Mouse (Mus musculus) hindbrain, postnatal 0 days (tissue): Measurements from ENCODE around the gene Ptp4a2. TPM values are rescaled to one million over a fixed set of nuclear protein-coding genes. Genes with fewer than 3 reads are reported as not detected.
"Not testable (repeated sequence)": the region's sequence is repeated elsewhere in the genome, so short reads cannot be mapped to it uniquely, and the experiment has no call there.

ENCODE experiments used
- ATAC-seq: fragments of 200-750 bp; cut with Nextera tagmentation; 2 replicates; pipeline ENCODE4 v1.8.0; 2017; ENCODE audit warnings: mild to moderate bottlenecking, moderate TSS enrichment, moderate library complexity
- DNase-seq: peaks from one replicate; pipeline ENCODE4 v3.0.0-alpha.2; 2015; ENCODE audit warnings: low spot score
- H3K27ac ChIP-seq: fragments of 300-500 bp; sonication (generic); 2 replicates; pipeline ENCODE4 v1.5.1; 2014; ENCODE audit warnings: mild to moderate bottlenecking
- H3K27me3 ChIP-seq: fragments of 300-500 bp; sonication (generic); 2 replicates; pipeline ENCODE4 v1.6.1; 2014; ENCODE audit warnings: low read length, mixed read lengths; ENCODE audit not compliant: insufficient read depth
- H3K36me3 ChIP-seq: fragments of 300-500 bp; sonication (generic); 2 replicates; pipeline ENCODE4 v1.6.1; 2014; ENCODE audit warnings: low read length, mixed read lengths; ENCODE audit not compliant: insufficient read depth
- H3K4me1 ChIP-seq: fragments of 300-500 bp; sonication (generic); 2 replicates; pipeline ENCODE4 v1.6.1; 2014; ENCODE audit warnings: antibody characterized with exemption, low read length, mixed read lengths; ENCODE audit not compliant: insufficient read depth
- H3K4me2 ChIP-seq: fragments of 300-500 bp; sonication (generic); 2 replicates; pipeline ENCODE4 v1.6.1; 2014; ENCODE audit warnings: low read depth, mild to moderate bottlenecking, low read length, moderate library complexity, mixed read lengths
- H3K4me3 ChIP-seq: fragments of 300-500 bp; sonication (generic); 2 replicates; pipeline ENCODE4 v1.5.1; 2014; ENCODE audit warnings: low read length
- H3K9ac ChIP-seq: fragments of 300-500 bp; sonication (generic); replicated peaks from 2 replicates; pipeline ENCODE4 v1.6.1; 2014; ENCODE audit warnings: mild to moderate bottlenecking, low read length, moderate library complexity, mixed read lengths
- H3K9me3 ChIP-seq: fragments of 300-500 bp; sonication (generic); 2 replicates; pipeline ENCODE4 v1.6.1; 2016; ENCODE audit warnings: low read length, mixed read lengths
- CTCF ChIP-seq: IDR thresholded peaks from 2 replicates; pipeline ENCODE4 v1.5.1; 2016; ENCODE audit warnings: antibody characterized with exemption, control low read depth, low read depth
- WGBS: fragments of 180-500 bp; shearing (Covaris S2); extraction: QIAGEN DNeasy Blood & Tissue Kit; methylation state at CpG from one replicate; pipeline ENCODE4 v1.1.7; 2014; 5-methylcytosine and 5-hydroxymethylcytosine counted together
- polyA plus RNA-seq: library from polyadenylated mRNA; unstranded; fragments of >200 nt; fragmentation: Nextera tagmentation; extraction: Ambion mirVana; gene quantifications from 2 replicates; pipeline ENCODE4 v1.2.1, GENCODE M21; 2015
- total RNA-seq: library from RNA; depleted of rRNA; stranded (reverse); fragments of >200 nt; gene quantifications from 2 replicates; pipeline ENCODE4 v1.2.3, GENCODE M21; 2014

Ptp4a2 gene
- total and polyA plus RNA-seq, 2 experiments from 2014 or later: 83.5 to 243 TPM

- H3K4me3 ChIP-seq: no peak overlapping the region
- WGBS: 88% methylated on average over 9 of the region's 9 CpGs
- H3K4me2 ChIP-seq: no peak overlapping the region
- DNase-seq (no peak), ATAC-seq (no peak)
- H3K4me1 ChIP-seq: no peaks in the 10 kb centered on the region
- no peaks in the 10 kb centered on the region for H3K36me3 ChIP-seq
- no peak overlapping the region for H3K9ac ChIP-seq
- H3K27me3 ChIP-seq: no peaks in the 10 kb centered on the region
- TF ChIP-seq CTCF: no peak
- no peaks in the 10 kb centered on the region for H3K9me3 ChIP-seq
- no peak overlapping the region for H3K27ac ChIP-seq
Observed at GRCm38 (mm10) chr4:129860456-129860855, 49.4 kb downstream of the Ptp4a2 start.

- ATAC-seq: no peak
- no peak overlapping the region for H3K9ac ChIP-seq
- H3K27ac ChIP-seq: no peak overlapping the region
- no peak overlapping the region for H3K4me3 ChIP-seq
- no peaks in the 10 kb centered on the region for H3K9me3 ChIP-seq
- H3K4me1 ChIP-seq: no peaks in the 10 kb centered on the region
- H3K4me2 ChIP-seq: no peak overlapping the region
- WGBS: 84% methylated on average over 8 of the region's 8 CpGs
- no peaks in the 10 kb centered on the region for H3K27me3 ChIP-seq
- no peaks in the 10 kb centered on the region for H3K36me3 ChIP-seq
- TF ChIP-seq CTCF: no peak
- no peak for DNase-seq
Observed at GRCm38 (mm10) chr4:129861400-129861799, 50.4 kb downstream of the Ptp4a2 start.

- Histone ChIP-seq H3K27me3 (no peaks in the 10 kb centered on the region), H3K36me3 (no peaks in the 10 kb centered on the region), H3K4me2 (no peak overlapping the region), H3K4me1 (no peaks in the 10 kb centered on the region), H3K27ac (no peak overlapping the region), H3K4me3 (no peak overlapping the region), H3K9ac (no peak overlapping the region), H3K9me3 (no peaks in the 10 kb centered on the region)
- no peak for TF ChIP-seq CTCF
- ATAC-seq (no peak), DNase-seq (no peak)
- WGBS: 90% methylated on average over 3 of the region's 3 CpGs
Observed at GRCm38 (mm10) chr4:129862357-129862756, 51.3 kb downstream of the Ptp4a2 start.

- not testable (repeated sequence) for DNase-seq, H3K36me3 ChIP-seq, H3K27me3 ChIP-seq, H3K9ac ChIP-seq, H3K9me3 ChIP-seq, ATAC-seq, H3K4me3 ChIP-seq, H3K4me2 ChIP-seq, H3K27ac ChIP-seq, H3K4me1 ChIP-seq
- 98% methylated on average over 5 of the region's 5 CpGs for WGBS
Observed at GRCm38 (mm10) chr4:129866171-129866570, 55.2 kb downstream of the Ptp4a2 start.

- H3K36me3 ChIP-seq: no peaks in the 10 kb centered on the region
- WGBS: 56% methylated on average over 6 of the region's 6 CpGs
- no peak overlapping the region for H3K9ac ChIP-seq
- H3K27me3 ChIP-seq: no peaks in the 10 kb centered on the region
- DNase-seq (no peak), ATAC-seq (no peak)
- TF ChIP-seq CTCF: no peak
- no peak overlapping the region for H3K27ac ChIP-seq
- no peak overlapping the region for H3K4me3 ChIP-seq
- no peaks in the 10 kb centered on the region for H3K9me3 ChIP-seq
- no peaks in the 10 kb centered on the region for H3K4me1 ChIP-seq
- H3K4me2 ChIP-seq: no peak overlapping the region
Observed at GRCm38 (mm10) chr4:129868211-129868610, 57.2 kb downstream of the Ptp4a2 start.

- no peak overlapping the region for H3K9ac ChIP-seq
- no peak overlapping the region for H3K4me2 ChIP-seq
- DNase-seq (no peak), ATAC-seq (no peak)
- H3K36me3 ChIP-seq: no peaks in the 10 kb centered on the region
- H3K27me3 ChIP-seq: no peaks in the 10 kb centered on the region
- WGBS: 80% methylated on average over 6 of the region's 6 CpGs
- H3K4me1 ChIP-seq: no peaks in the 10 kb centered on the region
- no peaks in the 10 kb centered on the region for H3K9me3 ChIP-seq
- no peak for TF ChIP-seq CTCF
- H3K27ac ChIP-seq: no peak overlapping the region
- H3K4me3 ChIP-seq: no peak overlapping the region
Observed at GRCm38 (mm10) chr4:129870483-129870882, 59.5 kb downstream of the Ptp4a2 start.

- no peak for ATAC-seq
- DNase-seq: no peak
- H3K27me3 ChIP-seq: no peaks in the 10 kb centered on the region
- no peak overlapping the region for H3K4me3 ChIP-seq
- no peaks in the 10 kb centered on the region for H3K9me3 ChIP-seq
- no peak for TF ChIP-seq CTCF
- no peak overlapping the region for H3K9ac ChIP-seq
- H3K4me1 ChIP-seq: peaks cover 5% of the 10 kb centered on the region
- H3K27ac ChIP-seq: no peak overlapping the region
- no peaks in the 10 kb centered on the region for H3K36me3 ChIP-seq
- 81% methylated on average over 9 of the region's 9 CpGs for WGBS
- no peak overlapping the region for H3K4me2 ChIP-seq
Observed at GRCm38 (mm10) chr4:129872376-129872922, 61.4 kb downstream of the Ptp4a2 start.
